Mouse (Mus musculus): ENCODE data around the gene Olfr266. TPM values are rescaled to one million over a fixed set of nuclear protein-coding genes. Genes with fewer than 3 reads are reported as not detected.

The Olfr266 gene
- not detected in 2 replicates for polyA plus RNA-seq (2012)

- TF ChIP-seq GATA1 (IDR thresholded peaks at IDR 0.05; ENCODE audit: low read length): no peak
Observed at GRCm38 (mm10) chr3:106826187-106826586, at the start of gene Olfr266. TSS of gene Olfr266 (minus strand) at chr3:106826287.

- no peak for TF ChIP-seq GATA1 (IDR thresholded peaks at IDR 0.05; ENCODE audit: low read length)
Observed at GRCm38 (mm10) chr3:106875626-106876025, 49.5 kb upstream of the Olfr266 start.

GRCm38 (mm10) chr3:106872893-106873292 is 46.8 kb upstream of the Olfr266 start:
- no peak for TF ChIP-seq GATA1 (IDR thresholded peaks at IDR 0.05; ENCODE audit: low read length)

- TF ChIP-seq GATA1 (IDR thresholded peaks at IDR 0.05; ENCODE audit: low read length): no peak
Observed at GRCm38 (mm10) chr3:106832107-106832506, 6.0 kb upstream of the Olfr266 start.

- TF ChIP-seq GATA1 (IDR thresholded peaks at IDR 0.05; ENCODE audit: low read length): no peak
Observed at GRCm38 (mm10) chr3:106817676-106818075, 8.4 kb downstream of the Olfr266 start.

- no peak for TF ChIP-seq GATA1 (IDR thresholded peaks at IDR 0.05; ENCODE audit: low read length)
Observed at GRCm38 (mm10) chr3:106808972-106809695, 17.0 kb downstream of the Olfr266 start.

GRCm38 (mm10) chr3:106798079-106798478 is 28.0 kb downstream of the Olfr266 start:
- no peak for TF ChIP-seq GATA1 (IDR thresholded peaks at IDR 0.05; ENCODE audit: low read length)

- no peak for TF ChIP-seq GATA1 (IDR thresholded peaks at IDR 0.05; ENCODE audit: low read length)
Observed at GRCm38 (mm10) chr3:106789930-106790329, 36.2 kb downstream of the Olfr266 start, which contains the start of gene Cd53. TSS of gene Cd53 (minus strand) at chr3:106790149.

GRCm38 (mm10) chr3:106788440-106788887 is 37.6 kb downstream of the Olfr266 start:
- TF ChIP-seq GATA1 (IDR thresholded peaks at IDR 0.05; ENCODE audit: low read length): peak; percentile 60

- TF ChIP-seq GATA1 (IDR thresholded peaks at IDR 0.05; ENCODE audit: low read length): no peak
Observed at GRCm38 (mm10) chr3:106787972-106788371, 38.1 kb downstream of the Olfr266 start.

GRCm38 (mm10) chr3:106785130-106785529 is 41.0 kb downstream of the Olfr266 start:
- TF ChIP-seq GATA1 (IDR thresholded peaks at IDR 0.05; ENCODE audit: low read length): no peak

GRCm38 (mm10) chr3:106771834-106772233 is 54.3 kb downstream of the Olfr266 start:
- TF ChIP-seq GATA1 (IDR thresholded peaks at IDR 0.05; ENCODE audit: low read length): no peak

Other genes with a start within 250 kb of the Olfr266 start
- gene Lrif1, start 141.3 kb downstream of the Olfr266 start, polyA plus RNA-seq (2012): 1.8 and 2.3 TPM in 2 replicates
- not detected in 2 replicates for gene Cd53, start 36.1 kb downstream of the Olfr266 start, polyA plus RNA-seq (2012)
- gene Kcna3, start 209.9 kb upstream of the Olfr266 start, polyA plus RNA-seq (2012): not detected in 2 replicates

Measured in G1E-ER4 (cell line).